Mouse (Mus musculus): ENCODE results near the gene Cstf2t. TPM values are rescaled to one million over a fixed set of nuclear protein-coding genes. Genes with fewer than 3 reads are reported as not detected.

Gene Cstf2t
- polyA plus RNA-seq, 1 experiment from 2014 or later = 34.2 TPM

- Histone ChIP-seq H3K9me3 (ENCODE audit: control insufficient read depth, low read depth, low read length) (no peaks in the 10 kb centered on the region), H3K27me3 (ENCODE audit: control insufficient read depth, insufficient read depth, low read length) (no peaks in the 10 kb centered on the region), H3K27ac (ENCODE audit: low read length) (peak overlapping the region; percentile 49; the same call in 1 of the 2 replicates), H3K36me3 (ENCODE audit: control insufficient read depth, insufficient read depth, low read length) (no peaks in the 10 kb centered on the region), H3K9ac (replicated peaks; ENCODE audit: low read depth, low read length) (no peak overlapping the region), H3K4me2 (replicated peaks; ENCODE audit: low read depth, low read length) (peak overlapping the region; percentile 24; the same call in 1 of the 2 replicates), H3K4me1 (ENCODE audit: control insufficient read depth, insufficient read depth, low read length) (0 out of 2 replicates have a peak, but pooled peaks cover 4% of the 10 kb centered on the region), H3K4me3 (ENCODE audit: low read depth, low read length) (no peak overlapping the region)
- WGBS = 24% methylated on average over 3 of the region's 3 CpGs
- ATAC-seq (ENCODE audit: insufficient number of reproducible peaks, insufficient read depth, low FRiP score, low read depth) = no peak
Measured at GRCm38 (mm10) chr19:31074717-31075063, 7.9 kb upstream of the Cstf2t start.

GRCm38 (mm10) chr19:31076106-31076505 lies 6.5 kb upstream of the Cstf2t start:
- no peaks in the 10 kb centered on the region for H3K27me3 ChIP-seq (ENCODE audit: control insufficient read depth, insufficient read depth, low read length)
- H3K4me1 ChIP-seq (ENCODE audit: control insufficient read depth, insufficient read depth, low read length) = 0 out of 2 replicates have a peak, but pooled peaks cover 4% of the 10 kb centered on the region
- no peak overlapping the region for H3K9ac ChIP-seq (replicated peaks; ENCODE audit: low read depth, low read length)
- no peaks in the 10 kb centered on the region for H3K9me3 ChIP-seq (ENCODE audit: control insufficient read depth, low read depth, low read length)
- H3K4me2 ChIP-seq (replicated peaks; ENCODE audit: low read depth, low read length) = no peak overlapping the region
- WGBS = 86% methylated on average over 4 of the region's 4 CpGs
- ATAC-seq (ENCODE audit: insufficient number of reproducible peaks, insufficient read depth, low FRiP score, low read depth) = no peak
- no peak overlapping the region for H3K4me3 ChIP-seq (ENCODE audit: low read depth, low read length)
- no peak overlapping the region for H3K27ac ChIP-seq (ENCODE audit: low read length)
- no peaks in the 10 kb centered on the region for H3K36me3 ChIP-seq (ENCODE audit: control insufficient read depth, insufficient read depth, low read length)

DNA sequence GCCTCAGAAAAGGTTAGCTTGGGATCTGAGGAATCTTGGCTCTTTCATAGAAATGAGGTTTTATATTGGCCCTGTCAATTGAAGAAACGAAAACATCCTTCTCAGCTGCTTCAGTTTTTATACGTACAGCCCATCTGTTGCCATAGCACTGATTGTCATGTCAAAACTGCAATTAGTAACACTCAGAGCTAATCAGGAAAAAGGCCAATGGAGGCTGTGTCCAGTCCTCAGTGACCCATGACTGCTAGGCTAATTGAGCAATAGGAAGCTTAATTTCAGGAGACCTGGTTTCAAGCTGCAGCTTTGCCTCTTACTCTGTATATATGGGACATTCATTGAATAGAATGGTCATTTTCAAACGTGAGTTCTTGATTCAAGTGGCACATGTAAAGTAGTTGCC lies 4.4 kb upstream of the Cstf2t start:
- Histone ChIP-seq H3K27me3 (ENCODE audit: control insufficient read depth, insufficient read depth, low read length) (no peaks in the 10 kb centered on the region), H3K4me3 (ENCODE audit: low read depth, low read length) (no peak overlapping the region), H3K9ac (replicated peaks; ENCODE audit: low read depth, low read length) (no peak overlapping the region), H3K36me3 (ENCODE audit: control insufficient read depth, insufficient read depth, low read length) (no peaks in the 10 kb centered on the region), H3K4me1 (ENCODE audit: control insufficient read depth, insufficient read depth, low read length) (peaks cover 4% of the 10 kb centered on the region; the same call in 1 of the 2 replicates), H3K4me2 (replicated peaks; ENCODE audit: low read depth, low read length) (no peak overlapping the region), H3K27ac (ENCODE audit: low read length) (no peak overlapping the region), H3K9me3 (ENCODE audit: control insufficient read depth, low read depth, low read length) (no peaks in the 10 kb centered on the region)
- ATAC-seq (ENCODE audit: insufficient number of reproducible peaks, insufficient read depth, low FRiP score, low read depth) = no peak
- 70% methylated on average over 3 of the region's 3 CpGs for WGBS

GRCm38 (mm10) chr19:31082226-31082625 lies 411 bp upstream of the Cstf2t start:
- WGBS = 17% methylated on average over 7 of the region's 7 CpGs
- H3K4me3 ChIP-seq (ENCODE audit: low read depth, low read length) = peak overlapping the region; percentile 70
- H3K36me3 ChIP-seq (ENCODE audit: control insufficient read depth, insufficient read depth, low read length) = peaks cover 17% of the 10 kb centered on the region
- no peaks in the 10 kb centered on the region for H3K27me3 ChIP-seq (ENCODE audit: control insufficient read depth, insufficient read depth, low read length)
- peak overlapping the region; percentile 41; the same call in 1 of the 2 replicates for H3K27ac ChIP-seq (ENCODE audit: low read length)
- H3K4me2 ChIP-seq (replicated peaks; ENCODE audit: low read depth, low read length) = peak overlapping the region; percentile 87
- ATAC-seq (ENCODE audit: insufficient number of reproducible peaks, insufficient read depth, low FRiP score, low read depth) = no peak
- no peak overlapping the region for H3K9ac ChIP-seq (replicated peaks; ENCODE audit: low read depth, low read length)
- no peaks in the 10 kb centered on the region; the same call in 1 of the 2 replicates for H3K9me3 ChIP-seq (ENCODE audit: control insufficient read depth, low read depth, low read length)
- peaks cover 11% of the 10 kb centered on the region; the same call in 1 of the 2 replicates for H3K4me1 ChIP-seq (ENCODE audit: control insufficient read depth, insufficient read depth, low read length)

- Histone ChIP-seq H3K27me3 (ENCODE audit: control insufficient read depth, insufficient read depth, low read length) (no peaks in the 10 kb centered on the region), H3K27ac (ENCODE audit: low read length) (no peak overlapping the region), H3K4me1 (ENCODE audit: control insufficient read depth, insufficient read depth, low read length) (peaks cover 11% of the 10 kb centered on the region; the same call in 1 of the 2 replicates), H3K4me2 (replicated peaks; ENCODE audit: low read depth, low read length) (peak overlapping the region; percentile 87), H3K9me3 (ENCODE audit: control insufficient read depth, low read depth, low read length) (no peaks in the 10 kb centered on the region; the same call in 1 of the 2 replicates), H3K9ac (replicated peaks; ENCODE audit: low read depth, low read length) (no peak overlapping the region; the same call in 1 of the 2 replicates), H3K36me3 (ENCODE audit: control insufficient read depth, insufficient read depth, low read length) (peaks cover 20% of the 10 kb centered on the region), H3K4me3 (ENCODE audit: low read depth, low read length) (peak overlapping the region; percentile 70)
- WGBS = 96% methylated on average over 8 of the region's 8 CpGs
- ATAC-seq (ENCODE audit: insufficient number of reproducible peaks, insufficient read depth, low FRiP score, low read depth) = no peak
Measured at GRCm38 (mm10) chr19:31083761-31084160, 1.1 kb downstream of the Cstf2t start.

DNA sequence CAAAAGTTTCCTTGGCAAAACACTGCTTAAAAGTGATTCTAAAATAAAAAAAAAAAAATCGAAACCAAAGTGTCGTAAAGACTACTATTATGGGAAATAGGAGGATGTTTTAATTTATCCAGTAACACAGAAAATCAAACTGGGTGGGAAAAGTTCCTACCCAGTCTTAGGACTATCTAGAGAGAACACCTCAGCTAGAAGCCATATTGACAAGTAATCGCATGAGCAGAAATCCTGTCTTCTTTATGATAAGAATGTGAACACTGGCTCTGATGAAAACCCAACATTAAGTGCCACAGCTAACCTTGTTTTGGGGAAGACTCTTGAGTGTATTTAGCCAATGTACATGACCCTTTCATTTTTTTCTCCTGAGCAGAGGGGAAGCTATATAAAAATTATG lies 15.2 kb downstream of the Cstf2t start:
- H3K27me3 ChIP-seq (ENCODE audit: control insufficient read depth, insufficient read depth, low read length) = no peaks in the 10 kb centered on the region
- H3K4me2 ChIP-seq (replicated peaks; ENCODE audit: low read depth, low read length) = no peak overlapping the region
- H3K27ac ChIP-seq (ENCODE audit: low read length) = no peak overlapping the region
- H3K9ac ChIP-seq (replicated peaks; ENCODE audit: low read depth, low read length) = no peak overlapping the region
- H3K9me3 ChIP-seq (ENCODE audit: control insufficient read depth, low read depth, low read length) = no peaks in the 10 kb centered on the region
- H3K4me1 ChIP-seq (ENCODE audit: control insufficient read depth, insufficient read depth, low read length) = no peaks in the 10 kb centered on the region
- 78% methylated on average over 3 of the region's 3 CpGs for WGBS
- H3K36me3 ChIP-seq (ENCODE audit: control insufficient read depth, insufficient read depth, low read length) = no peaks in the 10 kb centered on the region
- no peak overlapping the region for H3K4me3 ChIP-seq (ENCODE audit: low read depth, low read length)
- no peak for ATAC-seq (ENCODE audit: insufficient number of reproducible peaks, insufficient read depth, low FRiP score, low read depth)

GRCm38 (mm10) chr19:31099369-31099768 lies 16.7 kb downstream of the Cstf2t start:
- Histone ChIP-seq H3K9ac (replicated peaks; ENCODE audit: low read depth, low read length) (no peak overlapping the region), H3K36me3 (ENCODE audit: control insufficient read depth, insufficient read depth, low read length) (no peaks in the 10 kb centered on the region), H3K9me3 (ENCODE audit: control insufficient read depth, low read depth, low read length) (no peaks in the 10 kb centered on the region), H3K4me1 (ENCODE audit: control insufficient read depth, insufficient read depth, low read length) (no peaks in the 10 kb centered on the region), H3K27ac (ENCODE audit: low read length) (no peak overlapping the region), H3K27me3 (ENCODE audit: control insufficient read depth, insufficient read depth, low read length) (no peaks in the 10 kb centered on the region), H3K4me3 (ENCODE audit: low read depth, low read length) (no peak overlapping the region), H3K4me2 (replicated peaks; ENCODE audit: low read depth, low read length) (no peak overlapping the region)
- WGBS = 82% methylated on average over 3 of the region's 3 CpGs
- ATAC-seq (ENCODE audit: insufficient number of reproducible peaks, insufficient read depth, low FRiP score, low read depth) = no peak

GRCm38 (mm10) chr19:31104764-31105163 lies 22.1 kb downstream of the Cstf2t start:
- 75% methylated on average over 6 of the region's 6 CpGs for WGBS
- H3K36me3 ChIP-seq (ENCODE audit: control insufficient read depth, insufficient read depth, low read length) = no peaks in the 10 kb centered on the region
- no peaks in the 10 kb centered on the region for H3K27me3 ChIP-seq (ENCODE audit: control insufficient read depth, insufficient read depth, low read length)
- no peak overlapping the region for H3K4me2 ChIP-seq (replicated peaks; ENCODE audit: low read depth, low read length)
- no peaks in the 10 kb centered on the region for H3K9me3 ChIP-seq (ENCODE audit: control insufficient read depth, low read depth, low read length)
- no peak overlapping the region for H3K27ac ChIP-seq (ENCODE audit: low read length)
- no peak overlapping the region for H3K4me3 ChIP-seq (ENCODE audit: low read depth, low read length)
- H3K4me1 ChIP-seq (ENCODE audit: control insufficient read depth, insufficient read depth, low read length) = peaks cover 6% of the 10 kb centered on the region; the same call in 1 of the 2 replicates
- H3K9ac ChIP-seq (replicated peaks; ENCODE audit: low read depth, low read length) = no peak overlapping the region
- ATAC-seq (ENCODE audit: insufficient number of reproducible peaks, insufficient read depth, low FRiP score, low read depth) = no peak

GRCm38 (mm10) chr19:31106036-31106435 lies 23.4 kb downstream of the Cstf2t start:
- Histone ChIP-seq H3K9me3 (ENCODE audit: control insufficient read depth, low read depth, low read length) (no peaks in the 10 kb centered on the region), H3K4me2 (replicated peaks; ENCODE audit: low read depth, low read length) (no peak overlapping the region), H3K4me1 (ENCODE audit: control insufficient read depth, insufficient read depth, low read length) (peaks cover 6% of the 10 kb centered on the region; the same call in 1 of the 2 replicates), H3K36me3 (ENCODE audit: control insufficient read depth, insufficient read depth, low read length) (no peaks in the 10 kb centered on the region), H3K9ac (replicated peaks; ENCODE audit: low read depth, low read length) (no peak overlapping the region), H3K27me3 (ENCODE audit: control insufficient read depth, insufficient read depth, low read length) (no peaks in the 10 kb centered on the region), H3K4me3 (ENCODE audit: low read depth, low read length) (no peak overlapping the region), H3K27ac (ENCODE audit: low read length) (no peak overlapping the region)
- 48% methylated on average over 3 of the region's 3 CpGs for WGBS
- no peak for ATAC-seq (ENCODE audit: insufficient number of reproducible peaks, insufficient read depth, low FRiP score, low read depth)
